Mouse (Mus musculus) kidney, postnatal 4 days (tissue): ENCODE measurements around the gene Plekhg4.

Experiments used
- DNase-seq, 2 experiments: peaks; one replicate each; pipeline ENCODE4 v3.0.0; 2021; ENCODE audit warnings: mixed read lengths in 2 of 2

Gene Plekhg4

GRCm38 (mm10) chr8:105404496-105404895 lies 31.4 kb downstream of the Plekhg4 start:
- no peak for DNase-seq

GRCm38 (mm10) chr8:105406416-105406815 lies 33.3 kb downstream of the Plekhg4 start:
- DNase-seq: peak; percentile 26 to 46

GRCm38 (mm10) chr8:105408331-105408730 lies 35.3 kb downstream of the Plekhg4 start:
- no peak for DNase-seq

GRCm38 (mm10) chr8:105409947-105410346 lies 36.9 kb downstream of the Plekhg4 start:
- no peak for DNase-seq

- DNase-seq: peak; percentile 73 to 83
Measured at GRCm38 (mm10) chr8:105413391-105413790, 40.3 kb downstream of the Plekhg4 start, which contains the start of the genes Kctd19 and Lrrc36. Kctd19 (minus strand) TSS chr8:105413502. Lrrc36 (plus strand) TSS chr8:105413571.

GRCm38 (mm10) chr8:105418992-105419391 lies 45.9 kb downstream of the Plekhg4 start:
- DNase-seq: peak; percentile 30 to 31

GRCm38 (mm10) chr8:105419800-105420199 lies 46.7 kb downstream of the Plekhg4 start:
- DNase-seq: no peak

GRCm38 (mm10) chr8:105422006-105422405 lies 48.9 kb downstream of the Plekhg4 start:
- no peak for DNase-seq

- no peak for DNase-seq
Measured at GRCm38 (mm10) chr8:105426878-105427277, 53.8 kb downstream of the Plekhg4 start.

- no peak for DNase-seq
Measured at GRCm38 (mm10) chr8:105431743-105432515, 58.9 kb downstream of the Plekhg4 start.
